Mouse (Mus musculus) WW6 (cell line): ENCODE measurements around the gene Drc1.

Experiments used
- DNase-seq: peaks from one replicate; pipeline ENCODE4 v3.0.0-alpha.2; 2013; ENCODE audit warnings: low read depth, low spot score

Drc1 gene

GRCm38 (mm10) chr5:30281291-30281732, at the start of gene Drc1:
Gene Drc1, plus strand, starts transcription at chr5:30281388.
- peak; percentile 24 for DNase-seq

- DNase-seq = no peak
These were observed 49.3 kb upstream of the Drc1 start for GRCm38 (mm10) chr5:30231891-30232270.

- peak; percentile 48 for DNase-seq
These were observed 48.8 kb upstream of the Drc1 start, which contains the start of gene Selenoi for GRCm38 (mm10) chr5:30232271-30232971. Gene Selenoi, plus strand, starts transcription at chr5:30232581.

GRCm38 (mm10) chr5:30233042-30233441, 48.1 kb upstream of the Drc1 start:
- DNase-seq = no peak

- no peak for DNase-seq
These were observed 47.2 kb upstream of the Drc1 start for GRCm38 (mm10) chr5:30233979-30234378.

GRCm38 (mm10) chr5:30235641-30236126, 45.5 kb upstream of the Drc1 start:
- no peak for DNase-seq

GRCm38 (mm10) chr5:30238533-30238932, 42.7 kb upstream of the Drc1 start:
- DNase-seq = no peak

GRCm38 (mm10) chr5:30240552-30240951, 40.6 kb upstream of the Drc1 start:
- no peak for DNase-seq

- DNase-seq = no peak
These were observed 38.8 kb upstream of the Drc1 start for GRCm38 (mm10) chr5:30242410-30242809.

GRCm38 (mm10) chr5:30243741-30244140, 37.4 kb upstream of the Drc1 start:
- DNase-seq = no peak

GRCm38 (mm10) chr5:30245861-30246416, 35.2 kb upstream of the Drc1 start:
- no peak for DNase-seq

- DNase-seq = no peak
These were observed 33.5 kb upstream of the Drc1 start for GRCm38 (mm10) chr5:30247666-30248065.

- no peak for DNase-seq
These were observed 25.4 kb upstream of the Drc1 start for GRCm38 (mm10) chr5:30255567-30256354.

GRCm38 (mm10) chr5:30258776-30259175, 22.4 kb upstream of the Drc1 start:
- DNase-seq = no peak

- DNase-seq = no peak
These were observed 10.5 kb upstream of the Drc1 start for GRCm38 (mm10) chr5:30270571-30271190.

- no peak for DNase-seq
These were observed 9.4 kb upstream of the Drc1 start for GRCm38 (mm10) chr5:30271599-30272281.

- DNase-seq = no peak
These were observed 4.8 kb upstream of the Drc1 start for GRCm38 (mm10) chr5:30276361-30276760.

GRCm38 (mm10) chr5:30278952-30279351, 2.2 kb upstream of the Drc1 start:
- no peak for DNase-seq

GRCm38 (mm10) chr5:30279446-30279845, 1.7 kb upstream of the Drc1 start:
- no peak for DNase-seq

GRCm38 (mm10) chr5:30280864-30281263, 324 bp upstream of the Drc1 start:
- no peak for DNase-seq
